In the genomic region with DNA sequence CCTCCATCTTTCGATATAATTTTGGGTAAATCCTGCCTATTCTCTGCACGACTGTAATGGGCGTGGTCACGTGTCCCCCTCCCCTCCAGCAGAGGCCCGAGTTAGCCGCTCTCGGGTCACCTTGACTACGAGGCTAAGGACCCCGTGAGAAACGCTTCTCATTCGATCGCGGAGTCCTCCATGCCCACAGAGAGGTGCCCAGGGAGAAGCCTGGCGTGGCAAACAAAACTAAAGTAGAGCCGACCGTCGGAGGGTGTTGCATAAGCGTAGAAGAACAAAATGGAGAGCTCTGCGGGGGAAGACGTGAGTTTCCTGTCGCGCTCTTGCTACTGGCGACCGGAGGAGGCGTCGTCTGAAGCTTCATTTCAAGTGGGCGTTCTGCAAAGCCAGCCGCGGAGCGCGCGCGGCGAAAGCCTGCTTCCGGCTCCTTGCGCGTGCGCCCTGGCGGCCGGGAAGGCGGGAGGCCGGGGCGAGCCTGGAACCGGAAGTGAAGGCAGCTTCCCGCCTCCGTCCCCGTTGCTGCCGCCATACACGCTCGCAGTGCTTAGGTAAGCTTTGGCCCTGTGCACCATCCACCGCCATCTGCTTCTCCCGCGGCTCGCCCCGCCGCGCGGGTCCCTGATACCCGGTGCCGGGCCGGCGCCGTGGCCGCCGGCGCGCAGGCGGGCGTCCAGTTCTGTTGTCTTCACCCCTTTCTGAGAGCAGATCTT, we compare ENCODE assay signal across 8 mouse cellular contexts. TPM values are rescaled to one million over a fixed set of nuclear protein-coding genes. Genes with fewer than 3 reads are reported as not detected.
A peak's percentile ranks its signal among the peaks of the same experiment; 100 is the strongest.
DNase-seq lines count a peak whose midpoint lies in the region; ATAC-seq and TF ChIP-seq lines count a peak whose summit lies in the region.

Ddx39b (plus strand) TSS at position 442 of the 710 bp plus-strand sequence.

- peaks cover 35% of the 10 kb centered on the region for H3K36me3 ChIP-seq in kidney, embryonic 14.5 days (ENCODE audit: control insufficient read depth, insufficient read depth, low read length)
- H3K36me3 ChIP-seq in limb, embryonic 15.5 days = peaks cover 30% of the 10 kb centered on the region

- H3K9ac ChIP-seq in kidney, embryonic 14.5 days (ENCODE audit: low read depth, low read length) = peak within 1 kb of the TSS; percentile 99
- H3K9ac ChIP-seq in limb, embryonic 15.5 days = peak within 1 kb of the TSS; percentile 92

- WGBS in kidney, embryonic 14.5 days = under 1% methylated on average over 69 of the region's 69 CpGs
- WGBS in limb, embryonic 15.5 days = under 1% methylated on average over 69 of the region's 69 CpGs

- H3K4me1 ChIP-seq in bone marrow macrophage, adult 2 months (ENCODE audit: control insufficient read depth, insufficient read depth, low read length) = peaks cover 37% of the 10 kb centered on the region
- peaks cover 19% of the 10 kb centered on the region for H3K4me1 ChIP-seq in embryonic fibroblast, embryonic 13.5 days (ENCODE audit: control insufficient read depth, insufficient read depth, low read length)
- H3K4me1 ChIP-seq in kidney, embryonic 14.5 days (ENCODE audit: control insufficient read depth, insufficient read depth, low read length) = peaks cover 33% of the 10 kb centered on the region
- peaks cover 50% of the 10 kb centered on the region for H3K4me1 ChIP-seq in limb, embryonic 15.5 days

- peak; percentile 98 for DNase-seq in A20 (ENCODE audit: low read depth, low spot score)
- DNase-seq in heart, adult 9 months (ENCODE audit: low spot score in 2 of 2) = peak; percentile 95 to 97
- DNase-seq in monocyte, adult 2 months (ENCODE audit: low read depth in 1 of 2, low spot score in 2 of 2) = peak; percentile 92 to 96
- DNase-seq in spleen, postnatal 36 days (ENCODE audit: low spot score in 2 of 2) = peak; percentile 96

- peak within 1 kb of the TSS; percentile 71 for H3K4me3 ChIP-seq in bone marrow macrophage, adult 2 months (ENCODE audit: insufficient read depth, low read length)
- H3K4me3 ChIP-seq in embryonic fibroblast, embryonic 13.5 days (ENCODE audit: insufficient read depth, low read length) = peak within 1 kb of the TSS; percentile 66
- peak within 1 kb of the TSS; percentile 85 for H3K4me3 ChIP-seq in kidney, embryonic 14.5 days (ENCODE audit: low read length)
- H3K4me3 ChIP-seq in limb, embryonic 15.5 days = peak within 1 kb of the TSS; percentile 89

- H3K27ac ChIP-seq in bone marrow macrophage, adult 2 months (ENCODE audit: insufficient read depth, low read depth, low read length) = peak within 1 kb of the TSS; percentile 92
- peak within 1 kb of the TSS; percentile 95 for H3K27ac ChIP-seq in embryonic fibroblast, embryonic 13.5 days (ENCODE audit: insufficient read depth, low read length)
- H3K27ac ChIP-seq in kidney, embryonic 14.5 days (ENCODE audit: low read depth, low read length) = peak within 1 kb of the TSS; percentile 99
- H3K27ac ChIP-seq in limb, embryonic 15.5 days = peak within 1 kb of the TSS; percentile 98

- H3K9me3 ChIP-seq in kidney, embryonic 14.5 days (ENCODE audit: control insufficient read depth, low read length) = no peaks in the 10 kb centered on the region
- no peaks in the 10 kb centered on the region for H3K9me3 ChIP-seq in limb, embryonic 15.5 days

- TF ChIP-seq POLR2A in bone marrow macrophage, adult 2 months (IDR thresholded peaks at IDR 0.05; ENCODE audit: borderline replicate concordance, low read depth, low read length) = 0 out of 2 replicates have a peak, but pooled peaks have one; percentile 53
- peak; percentile 76 for TF ChIP-seq POLR2A in embryonic fibroblast, embryonic 13.5 days (IDR thresholded peaks at IDR 0.05; ENCODE audit: low read depth, low read length)

- peak; percentile 92 for ATAC-seq in kidney, embryonic 14.5 days (ENCODE audit: low FRiP score, low TSS enrichment)
- peak; percentile 93 for ATAC-seq in limb, embryonic 15.5 days (ENCODE audit: insufficient number of reproducible peaks, low FRiP score, low TSS enrichment, low read depth)

- TF ChIP-seq CTCF in bone marrow macrophage, adult 2 months (IDR thresholded peaks at IDR 0.05; ENCODE audit: low read depth, low read length) = no peak
- TF ChIP-seq CTCF in embryonic fibroblast, embryonic 13.5 days (IDR thresholded peaks at IDR 0.05; ENCODE audit: borderline replicate concordance, insufficient read depth, low read length) = no peak

- no peaks in the 10 kb centered on the region for H3K27me3 ChIP-seq in kidney, embryonic 14.5 days (ENCODE audit: control insufficient read depth, insufficient read depth, low read length)
- H3K27me3 ChIP-seq in limb, embryonic 15.5 days = no peaks in the 10 kb centered on the region

- H3K4me2 ChIP-seq in kidney, embryonic 14.5 days (replicated peaks; ENCODE audit: low read depth, low read length) = peak within 1 kb of the TSS; percentile 93
- peak within 1 kb of the TSS; percentile 76 for H3K4me2 ChIP-seq in limb, embryonic 15.5 days

RNA-seq across cellular contexts. Expression of gene Ddx39b, which starts in this region (rescaled TPM):
- polyA plus RNA-seq in bone marrow macrophage, adult 2 months (2012; ENCODE audit: insufficient read depth, insufficient read length, missing spikeins) = 164 and 169 TPM in 2 replicates
- 182 and 227 TPM in 2 replicates for polyA plus RNA-seq in embryonic fibroblast, embryonic 13.5 days (2011; ENCODE audit: insufficient read length, low read depth, missing spikeins)
- polyA plus RNA-seq in kidney, embryonic 14.5 days (2014; fragmentation: Nextera tagmentation; extraction: Ambion mirVana) = 525 and 616 TPM in 2 replicates
- 401 and 418 TPM in 2 replicates for polyA plus RNA-seq in limb, embryonic 15.5 days (2015; fragmentation: Nextera tagmentation; extraction: Ambion mirVana)

Comparison
In these comparisons a context has a peak if more than half of its experiments do, and no peak if none do; other contexts are left out.
1. Peak in every context shown above with its lines: DNase-seq, ATAC-seq, H3K4me3 ChIP-seq and H3K27ac ChIP-seq.